Mouse (Mus musculus) heart, embryonic 15.5 days (tissue): ENCODE data around the gene Slit3. TPM values are rescaled to one million over a fixed set of nuclear protein-coding genes. Genes with fewer than 3 reads are reported as not detected.

Experiments
- ATAC-seq: fragments of 200-750 bp; cut with Nextera tagmentation; replicated peaks from 2 replicates; pipeline ENCODE4 v1.8.0; 2017; ENCODE audit warnings: low read depth, moderate TSS enrichment; ENCODE audit not compliant: insufficient number of reproducible peaks, insufficient read depth, low FRiP score
- H3K27ac ChIP-seq: fragments of 300-500 bp; sonication (generic); 2 replicates; pipeline ENCODE4 v1.5.1; 2015; ENCODE audit warnings: mild to moderate bottlenecking, inconsistent platforms
- H3K27me3 ChIP-seq: fragments of 300-500 bp; sonication (generic); 2 replicates; pipeline ENCODE4 v1.6.1; 2015; ENCODE audit warnings: inconsistent platforms
- H3K36me3 ChIP-seq: fragments of 300-500 bp; sonication (generic); 2 replicates; pipeline ENCODE4 v1.6.1; 2015; ENCODE audit warnings: mild to moderate bottlenecking, inconsistent platforms
- H3K4me1 ChIP-seq: fragments of 300-500 bp; sonication (generic); replicated peaks from 2 replicates; pipeline ENCODE4 v1.6.1; 2015; ENCODE audit warnings: inconsistent platforms
- H3K4me2 ChIP-seq: fragments of 300-500 bp; sonication (generic); 2 replicates; pipeline ENCODE4 v1.6.1; 2015; ENCODE audit warnings: inconsistent platforms, mild to moderate bottlenecking, moderate library complexity
- H3K4me3 ChIP-seq: fragments of 300-500 bp; sonication (generic); 2 replicates; pipeline ENCODE4 v1.5.1; 2015; ENCODE audit warnings: mild to moderate bottlenecking, inconsistent platforms
- H3K9ac ChIP-seq: fragments of 300-500 bp; sonication (generic); 2 replicates; pipeline ENCODE4 v1.6.1; 2015; ENCODE audit warnings: mild to moderate bottlenecking, inconsistent platforms
- H3K9me3 ChIP-seq: fragments of 300-500 bp; sonication (generic); replicated peaks from 2 replicates; pipeline ENCODE4 v1.6.1; 2016; ENCODE audit warnings: inconsistent platforms
- WGBS: fragments of 180-500 bp; shearing (Covaris S2); methylation state at CpG from one replicate; pipeline ENCODE4 v1.1.7; 2015; ENCODE audit warnings: mixed read lengths; 5-methylcytosine and 5-hydroxymethylcytosine counted together
- polyA plus RNA-seq: library from polyadenylated mRNA; unstranded; fragments of >200 nt; fragmentation: Nextera tagmentation; extraction: Ambion mirVana; gene quantifications from 2 replicates; pipeline ENCODE4 v1.2.1, GENCODE M21; 2015

The Slit3 gene
- polyA plus RNA-seq, 1 experiment from 2014 or later: 11.3 TPM

GRCm38 (mm10) chr11:35355811-35356210, 234.8 kb downstream of the Slit3 start:
- ATAC-seq: no peak
- WGBS: 75% methylated on average over 4 of the region's 4 CpGs
- H3K27ac ChIP-seq: no peak overlapping the region

GRCm38 (mm10) chr11:35361071-35361470, 240.0 kb downstream of the Slit3 start:
- Histone ChIP-seq H3K4me3 (no peak overlapping the region), H3K9me3 (no peaks in the 10 kb centered on the region), H3K4me1 (no peaks in the 10 kb centered on the region), H3K27ac (no peak overlapping the region), H3K9ac (no peak overlapping the region), H3K4me2 (no peak overlapping the region), H3K27me3 (no peaks in the 10 kb centered on the region), H3K36me3 (no peaks in the 10 kb centered on the region)
- WGBS: 57% methylated on average over 6 of the region's 6 CpGs
- no peak for ATAC-seq

More at GRCm38 (mm10) chr11:35355811-35356210, 234.8 kb downstream of the Slit3 start:
- no peaks in the 10 kb centered on the region for H3K36me3 ChIP-seq
- H3K4me2 ChIP-seq: no peak overlapping the region
- H3K4me3 ChIP-seq: no peak overlapping the region
- H3K4me1 ChIP-seq: no peaks in the 10 kb centered on the region
- H3K9ac ChIP-seq: no peak overlapping the region
- H3K27me3 ChIP-seq: no peaks in the 10 kb centered on the region
- no peaks in the 10 kb centered on the region for H3K9me3 ChIP-seq

DNA sequence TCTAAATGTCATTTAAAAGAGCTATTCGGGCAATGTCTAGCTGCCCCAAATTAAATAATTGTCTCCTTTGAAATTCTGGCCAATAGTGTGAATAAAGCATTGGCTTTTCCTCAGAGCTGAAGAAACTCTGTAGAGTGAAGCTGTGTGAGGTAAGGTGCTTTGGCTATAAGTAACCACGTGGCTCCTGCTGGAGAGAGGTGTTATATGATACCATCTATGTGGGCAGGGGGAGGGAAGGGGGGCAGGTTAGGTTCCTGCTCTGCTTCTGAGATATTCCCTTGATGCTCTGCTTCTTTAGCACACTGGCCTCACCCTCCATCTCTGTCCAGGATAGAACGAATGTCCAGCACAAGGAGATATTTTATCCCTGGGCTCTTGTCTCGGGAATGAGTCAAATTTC, 242.0 kb downstream of the Slit3 start:
- Histone ChIP-seq H3K9ac (no peak overlapping the region), H3K4me2 (no peak overlapping the region), H3K4me3 (no peak overlapping the region), H3K27ac (no peak overlapping the region), H3K36me3 (no peaks in the 10 kb centered on the region), H3K9me3 (no peaks in the 10 kb centered on the region), H3K27me3 (no peaks in the 10 kb centered on the region), H3K4me1 (no peaks in the 10 kb centered on the region)
- no peak for ATAC-seq
- WGBS: 60% methylated on average over 4 of the region's 4 CpGs

DNA sequence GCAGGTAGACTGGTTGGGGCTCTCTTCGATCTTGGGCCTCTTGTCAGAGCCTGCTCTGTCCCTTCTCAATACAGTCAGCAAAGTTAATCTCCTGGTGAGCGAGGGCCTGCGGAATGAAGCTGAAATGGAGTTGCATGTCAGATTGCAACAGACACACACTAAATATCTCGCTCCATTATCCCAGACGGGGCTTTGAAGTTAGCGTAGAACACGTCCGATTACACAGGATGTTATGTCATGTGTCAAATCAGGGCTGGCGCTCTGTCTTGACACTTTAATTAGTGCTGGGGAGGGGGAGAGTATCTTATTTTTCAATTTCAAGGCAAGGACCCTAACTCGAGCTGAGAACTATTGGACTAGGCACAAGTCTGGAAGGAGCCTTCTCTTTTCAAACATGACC, 243.4 kb downstream of the Slit3 start:
- Histone ChIP-seq H3K27me3 (no peaks in the 10 kb centered on the region), H3K4me2 (no peak overlapping the region), H3K9ac (no peak overlapping the region), H3K4me1 (no peaks in the 10 kb centered on the region), H3K4me3 (no peak overlapping the region), H3K27ac (no peak overlapping the region), H3K36me3 (no peaks in the 10 kb centered on the region), H3K9me3 (no peaks in the 10 kb centered on the region)
- WGBS: 58% methylated on average over 10 of the region's 10 CpGs
- no peak for ATAC-seq

DNA sequence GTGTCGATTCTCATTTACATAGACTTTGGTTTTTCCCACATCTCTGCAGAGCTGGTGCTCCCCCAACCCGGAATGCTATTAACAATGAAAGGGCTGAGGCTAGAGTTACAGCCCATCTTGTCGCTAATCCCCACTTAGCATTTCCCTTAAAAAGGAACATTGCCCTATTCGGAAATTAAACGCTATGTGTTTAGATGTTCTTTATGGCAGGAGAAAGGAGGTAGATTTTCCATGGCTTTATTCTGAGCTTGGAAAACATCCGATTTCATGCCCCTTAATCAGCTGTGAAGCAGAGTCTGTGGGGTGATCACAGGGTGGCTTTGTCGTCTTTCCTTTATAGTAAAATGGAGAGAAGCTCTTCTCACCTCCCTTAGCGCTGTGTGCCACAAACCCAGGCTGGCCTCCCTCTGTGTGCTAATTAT, 244.5 kb downstream of the Slit3 start:
- no peak overlapping the region for H3K27ac ChIP-seq
- 42% methylated on average over 8 of the region's 8 CpGs for WGBS
- H3K9ac ChIP-seq: no peak overlapping the region
- no peaks in the 10 kb centered on the region for H3K27me3 ChIP-seq
- H3K9me3 ChIP-seq: no peaks in the 10 kb centered on the region
- peaks cover 6% of the 10 kb centered on the region for H3K4me1 ChIP-seq
- H3K4me2 ChIP-seq: no peak overlapping the region
- no peaks in the 10 kb centered on the region for H3K36me3 ChIP-seq
- no peak overlapping the region for H3K4me3 ChIP-seq
- ATAC-seq: no peak

GRCm38 (mm10) chr11:35366611-35367010, 245.6 kb downstream of the Slit3 start:
- Histone ChIP-seq H3K27me3 (no peaks in the 10 kb centered on the region), H3K4me1 (peaks cover 10% of the 10 kb centered on the region), H3K4me2 (no peak overlapping the region), H3K4me3 (no peak overlapping the region), H3K9me3 (no peaks in the 10 kb centered on the region), H3K36me3 (no peaks in the 10 kb centered on the region), H3K9ac (no peak overlapping the region), H3K27ac (no peak overlapping the region)
- WGBS: 58% methylated on average over 4 of the region's 4 CpGs
- no peak for ATAC-seq

DNA sequence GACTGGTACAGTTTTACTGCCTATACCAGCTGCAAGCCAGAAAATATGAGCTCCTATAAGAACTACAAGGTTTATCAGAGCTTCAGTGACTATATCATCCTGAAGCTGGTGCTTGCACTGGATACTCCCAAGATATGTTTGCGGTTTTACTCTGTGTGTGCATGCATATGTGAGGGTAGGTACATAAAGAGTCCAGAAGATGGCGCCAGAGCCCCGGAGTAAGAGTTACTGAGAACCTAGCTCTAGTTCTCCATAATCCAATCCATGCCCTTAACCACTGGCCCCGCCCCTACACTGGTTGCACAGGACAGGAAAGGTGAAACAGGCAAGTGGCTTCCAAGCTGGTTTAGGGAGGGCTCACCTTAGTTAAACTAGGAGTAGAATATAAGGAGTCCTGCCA, 246.2 kb downstream of the Slit3 start:
- H3K4me3 ChIP-seq: no peak overlapping the region
- no peaks in the 10 kb centered on the region; the same call in 1 of the 2 replicates for H3K9me3 ChIP-seq
- H3K27me3 ChIP-seq: no peaks in the 10 kb centered on the region
- H3K9ac ChIP-seq: no peak overlapping the region
- 82% methylated on average over 4 of the region's 4 CpGs for WGBS
- H3K36me3 ChIP-seq: no peaks in the 10 kb centered on the region
- H3K27ac ChIP-seq: no peak overlapping the region
- H3K4me1 ChIP-seq: peaks cover 10% of the 10 kb centered on the region
- H3K4me2 ChIP-seq: no peak overlapping the region
- ATAC-seq: no peak

GRCm38 (mm10) chr11:35369964-35370363, 248.9 kb downstream of the Slit3 start:
- no peak overlapping the region for H3K4me3 ChIP-seq
- ATAC-seq: no peak; the same call in 1 of the 2 replicates
- 27% methylated on average over 7 of the region's 7 CpGs for WGBS
- H3K27me3 ChIP-seq: no peaks in the 10 kb centered on the region
- H3K4me2 ChIP-seq: no peak overlapping the region
- no peaks in the 10 kb centered on the region for H3K36me3 ChIP-seq
- no peak overlapping the region for H3K27ac ChIP-seq
- H3K9ac ChIP-seq: no peak overlapping the region
- H3K4me1 ChIP-seq: peaks cover 10% of the 10 kb centered on the region
- no peaks in the 10 kb centered on the region; the same call in 1 of the 2 replicates for H3K9me3 ChIP-seq

- H3K4me2 ChIP-seq: no peak overlapping the region
- H3K4me1 ChIP-seq: peaks cover 10% of the 10 kb centered on the region
- no peak overlapping the region for H3K4me3 ChIP-seq
- H3K27me3 ChIP-seq: no peaks in the 10 kb centered on the region
- H3K9me3 ChIP-seq: no peaks in the 10 kb centered on the region; the same call in 1 of the 2 replicates
- 19% methylated on average over 5 of the region's 5 CpGs for WGBS
- H3K36me3 ChIP-seq: no peaks in the 10 kb centered on the region
- ATAC-seq: no peak
- no peak overlapping the region for H3K9ac ChIP-seq
- H3K27ac ChIP-seq: no peak overlapping the region
These were observed 249.7 kb downstream of the Slit3 start for GRCm38 (mm10) chr11:35370705-35371104.

DNA sequence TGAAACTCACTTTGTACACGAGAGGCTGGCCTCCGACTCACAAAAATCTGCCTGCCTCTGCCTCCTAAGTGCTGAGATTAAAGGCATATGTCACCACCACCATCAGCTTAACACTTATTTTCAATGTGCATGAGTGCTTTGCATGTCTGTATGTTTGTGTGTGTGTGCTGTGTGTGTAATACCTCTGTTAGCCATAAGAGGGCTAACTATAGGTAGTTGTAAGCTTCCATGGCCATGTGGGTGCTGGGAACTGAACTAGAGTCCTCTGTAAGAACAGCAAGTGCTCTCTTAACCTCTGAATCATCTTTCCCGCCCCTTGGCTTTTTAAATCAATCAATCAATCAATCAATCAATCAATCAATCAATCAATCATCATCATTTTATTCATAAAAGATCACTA, 251.4 kb downstream of the Slit3 start:
- ATAC-seq: no peak
- peaks cover 10% of the 10 kb centered on the region for H3K4me1 ChIP-seq
- H3K27ac ChIP-seq: no peak overlapping the region
- no peaks in the 10 kb centered on the region; the same call in 1 of the 2 replicates for H3K9me3 ChIP-seq
- H3K4me2 ChIP-seq: no peak overlapping the region
- WGBS: 93% methylated on average over 3 of the region's 3 CpGs
- no peaks in the 10 kb centered on the region for H3K36me3 ChIP-seq
- H3K4me3 ChIP-seq: no peak overlapping the region
- no peaks in the 10 kb centered on the region for H3K27me3 ChIP-seq
- H3K9ac ChIP-seq: no peak overlapping the region

DNA sequence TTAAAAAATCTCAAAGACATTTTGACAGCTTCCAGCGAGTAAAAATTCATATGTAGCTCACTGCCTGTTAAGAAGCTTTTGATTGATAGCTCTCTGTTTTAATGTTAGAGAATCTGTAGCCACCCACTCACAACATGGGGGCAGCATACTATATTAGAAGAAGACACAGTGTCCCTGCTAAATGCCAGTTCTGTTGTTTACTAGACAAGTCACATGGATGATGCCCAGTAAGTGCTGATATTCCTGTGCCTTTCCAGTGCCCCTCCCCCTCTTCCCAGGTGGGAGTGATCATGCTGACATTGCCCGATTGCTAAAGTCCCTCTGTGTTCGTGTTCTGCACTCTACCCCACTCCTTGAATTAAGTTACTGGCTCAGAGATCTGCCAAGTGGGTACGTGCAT, 254.0 kb downstream of the Slit3 start:
- Histone ChIP-seq H3K36me3 (no peaks in the 10 kb centered on the region), H3K4me1 (peaks cover 7% of the 10 kb centered on the region; the same call in 1 of the 2 replicates), H3K4me3 (no peak overlapping the region), H3K9me3 (no peaks in the 10 kb centered on the region; the same call in 1 of the 2 replicates), H3K27ac (no peak overlapping the region), H3K4me2 (no peak overlapping the region), H3K27me3 (no peaks in the 10 kb centered on the region), H3K9ac (no peak overlapping the region)
- 62% methylated on average over 4 of the region's 4 CpGs for WGBS
- ATAC-seq: no peak

- Histone ChIP-seq H3K4me2 (no peak overlapping the region), H3K9ac (no peak overlapping the region), H3K27me3 (peaks cover under 1% of the 10 kb centered on the region; the same call in 1 of the 2 replicates), H3K4me3 (no peak overlapping the region), H3K36me3 (no peaks in the 10 kb centered on the region), H3K9me3 (no peaks in the 10 kb centered on the region), H3K4me1 (no peaks in the 10 kb centered on the region), H3K27ac (no peak overlapping the region)
- no peak for ATAC-seq
- 69% methylated on average over 7 of the region's 7 CpGs for WGBS
These were observed 257.8 kb downstream of the Slit3 start for GRCm38 (mm10) chr11:35378802-35379201.
